Mouse (Mus musculus) adrenal gland, postnatal 36 days (tissue): Measurements from ENCODE around the gene Eef1a1. TPM values are rescaled to one million over a fixed set of nuclear protein-coding genes. Genes with fewer than 3 reads are reported as not detected.

Source experiments
- DNase-seq, 2 experiments: peaks; one replicate each; pipeline ENCODE4 v3.0.0; 2021; ENCODE audit warnings: mixed read lengths in 1 of 2
- total RNA-seq, 2 experiments: library from RNA; stranded (reverse); gene quantifications; 2 replicates each; pipeline ENCODE4 v1.2.3; 2021

The Eef1a1 gene
- total RNA-seq, 2 experiments from 2014 or later, result 6,718 to 6,967 TPM

GRCm38 (mm10) chr9:78476531-78477020, 12.4 kb downstream of the Eef1a1 start:
- DNase-seq, result no peak

- no peak for DNase-seq
Measured at GRCm38 (mm10) chr9:78475873-78476272, 13.1 kb downstream of the Eef1a1 start.

GRCm38 (mm10) chr9:78475383-78475780, 13.6 kb downstream of the Eef1a1 start:
- no peak for DNase-seq

- no peak for DNase-seq
Measured at GRCm38 (mm10) chr9:78474771-78475382, 14.1 kb downstream of the Eef1a1 start.

- DNase-seq, result no peak
Measured at GRCm38 (mm10) chr9:78474270-78474669, 14.7 kb downstream of the Eef1a1 start.

GRCm38 (mm10) chr9:78473588-78473987, 15.4 kb downstream of the Eef1a1 start:
- no peak for DNase-seq

- DNase-seq, result no peak
Measured at GRCm38 (mm10) chr9:78465725-78466124, 23.2 kb downstream of the Eef1a1 start.

GRCm38 (mm10) chr9:78463337-78463736, 25.6 kb downstream of the Eef1a1 start:
- DNase-seq, result no peak

- DNase-seq, result no peak
Measured at GRCm38 (mm10) chr9:78457026-78457425, 31.9 kb downstream of the Eef1a1 start.

- no peak for DNase-seq
Measured at GRCm38 (mm10) chr9:78451382-78451781, 37.6 kb downstream of the Eef1a1 start.

GRCm38 (mm10) chr9:78450404-78450803, 38.5 kb downstream of the Eef1a1 start:
- no peak for DNase-seq

GRCm38 (mm10) chr9:78447973-78448873, 40.7 kb downstream of the Eef1a1 start, which contains the start of the genes Mto1 and Gm17324:
Mto1 (plus strand) TSS chr9:78448208.
Gm17324 (minus strand) TSS chr9:78448786.
- DNase-seq, result peak; percentile 90 to 94

GRCm38 (mm10) chr9:78447606-78447972, 41.4 kb downstream of the Eef1a1 start:
- DNase-seq, result no peak

- DNase-seq, result peak; percentile 69 to 78
Measured at GRCm38 (mm10) chr9:78442579-78443392, 46.2 kb downstream of the Eef1a1 start, which contains the start of gene Cgas. Cgas (minus strand) TSS chr9:78443237.

- DNase-seq, result no peak
Measured at GRCm38 (mm10) chr9:78442237-78442578, 46.7 kb downstream of the Eef1a1 start.

- no peak for DNase-seq
Measured at GRCm38 (mm10) chr9:78439426-78439825, 49.5 kb downstream of the Eef1a1 start.

- DNase-seq, result no peak
Measured at GRCm38 (mm10) chr9:78432471-78432870, 56.5 kb downstream of the Eef1a1 start.

- DNase-seq, result peak in 1 of 2 experiments; percentile 7
Measured at GRCm38 (mm10) chr9:78430486-78430885, 58.5 kb downstream of the Eef1a1 start.

GRCm38 (mm10) chr9:78429551-78429950, 59.4 kb downstream of the Eef1a1 start:
- no peak for DNase-seq

- no peak for DNase-seq
Measured at GRCm38 (mm10) chr9:78428870-78429432, 60.0 kb downstream of the Eef1a1 start.
